Mouse (Mus musculus) midbrain, embryonic 15.5 days (tissue): ENCODE data around the gene Gsdma. TPM values are rescaled to one million over a fixed set of nuclear protein-coding genes. Genes with fewer than 3 reads are reported as not detected.

Experiments
- ATAC-seq: fragments of 200-750 bp; cut with Nextera tagmentation; replicated peaks from 2 replicates; pipeline ENCODE4 v1.8.0; 2017; ENCODE audit warnings: moderate TSS enrichment
- H3K27ac ChIP-seq: fragments of 300-500 bp; sonication (generic); 2 replicates; pipeline ENCODE4 v1.5.1; 2015; ENCODE audit warnings: mild to moderate bottlenecking, inconsistent platforms
- H3K27me3 ChIP-seq: fragments of 300-500 bp; sonication (generic); replicated peaks from 2 replicates; pipeline ENCODE4 v1.6.1; 2015; ENCODE audit warnings: inconsistent platforms
- H3K36me3 ChIP-seq: fragments of 300-500 bp; sonication (generic); replicated peaks from 2 replicates; pipeline ENCODE4 v1.6.1; 2015; ENCODE audit warnings: inconsistent platforms
- H3K4me1 ChIP-seq: fragments of 300-500 bp; sonication (generic); 2 replicates; pipeline ENCODE4 v1.6.1; 2015; ENCODE audit warnings: inconsistent platforms
- H3K4me2 ChIP-seq: fragments of 300-500 bp; sonication (generic); 2 replicates; pipeline ENCODE4 v1.6.1; 2015; ENCODE audit warnings: inconsistent platforms, mild to moderate bottlenecking, moderate library complexity
- H3K4me3 ChIP-seq: fragments of 300-500 bp; sonication (generic); 2 replicates; pipeline ENCODE4 v1.5.1; 2015; ENCODE audit warnings: mild to moderate bottlenecking, inconsistent platforms
- H3K9ac ChIP-seq: fragments of 300-500 bp; sonication (generic); 2 replicates; pipeline ENCODE4 v1.6.1; 2015; ENCODE audit warnings: mild to moderate bottlenecking, inconsistent platforms
- H3K9me3 ChIP-seq: fragments of 300-500 bp; sonication (generic); 2 replicates; pipeline ENCODE4 v1.6.1; 2016; ENCODE audit warnings: inconsistent platforms
- WGBS: fragments of 180-500 bp; shearing (Covaris S2); methylation state at CpG from one replicate; pipeline ENCODE4 v1.1.7; 2015; ENCODE audit warnings: mixed read lengths; 5-methylcytosine and 5-hydroxymethylcytosine counted together
- polyA plus RNA-seq: library from polyadenylated mRNA; unstranded; fragments of >200 nt; fragmentation: Nextera tagmentation; extraction: Ambion mirVana; gene quantifications from 2 replicates; pipeline ENCODE4 v1.2.1, GENCODE M21; 2015

The Gsdma gene
- polyA plus RNA-seq, 1 experiment from 2014 or later, result not detected

DNA sequence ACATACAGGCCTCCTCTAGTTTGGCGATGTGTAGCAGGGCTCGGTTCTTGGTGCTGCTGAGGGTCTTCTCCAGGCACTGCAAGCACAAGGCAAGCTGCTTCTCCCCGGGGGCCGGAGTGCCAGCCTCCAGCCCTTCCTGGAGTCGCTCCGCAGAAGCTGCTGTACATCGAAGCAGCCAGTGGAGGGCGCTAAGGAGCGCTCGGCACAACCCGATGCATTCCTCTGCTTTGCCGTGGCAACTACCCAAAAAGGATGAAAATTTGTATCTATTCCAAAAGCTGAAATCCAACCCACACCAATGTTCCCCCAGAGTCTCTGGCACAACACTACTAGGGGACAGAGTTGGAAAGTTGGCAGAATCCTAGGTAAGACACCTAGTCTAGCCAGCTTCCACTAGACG is 53.8 kb downstream of the Gsdma start:
- H3K27ac ChIP-seq, result no peak overlapping the region
- no peak for ATAC-seq
- peaks cover 28% of the 10 kb centered on the region; the same call in 1 of the 2 replicates for H3K36me3 ChIP-seq
- no peaks in the 10 kb centered on the region for H3K9me3 ChIP-seq
- H3K4me2 ChIP-seq, result no peak overlapping the region
- H3K4me1 ChIP-seq, result peaks cover 7% of the 10 kb centered on the region; the same call in 1 of the 2 replicates
- WGBS, result 22% methylated on average over 13 of the region's 13 CpGs
- no peak overlapping the region for H3K4me3 ChIP-seq
- H3K27me3 ChIP-seq, result no peaks in the 10 kb centered on the region
- no peak overlapping the region for H3K9ac ChIP-seq

GRCm38 (mm10) chr11:98720756-98721155 is 56.6 kb downstream of the Gsdma start:
- Histone ChIP-seq H3K4me1 (peaks cover 7% of the 10 kb centered on the region; the same call in 1 of the 2 replicates), H3K36me3 (peaks cover 13% of the 10 kb centered on the region; the same call in 1 of the 2 replicates), H3K4me3 (no peak overlapping the region), H3K27ac (no peak overlapping the region), H3K4me2 (no peak overlapping the region), H3K9me3 (no peaks in the 10 kb centered on the region), H3K27me3 (no peaks in the 10 kb centered on the region), H3K9ac (no peak overlapping the region)
- 73% methylated on average over 2 of the region's 2 CpGs for WGBS
- ATAC-seq, result no peak

DNA sequence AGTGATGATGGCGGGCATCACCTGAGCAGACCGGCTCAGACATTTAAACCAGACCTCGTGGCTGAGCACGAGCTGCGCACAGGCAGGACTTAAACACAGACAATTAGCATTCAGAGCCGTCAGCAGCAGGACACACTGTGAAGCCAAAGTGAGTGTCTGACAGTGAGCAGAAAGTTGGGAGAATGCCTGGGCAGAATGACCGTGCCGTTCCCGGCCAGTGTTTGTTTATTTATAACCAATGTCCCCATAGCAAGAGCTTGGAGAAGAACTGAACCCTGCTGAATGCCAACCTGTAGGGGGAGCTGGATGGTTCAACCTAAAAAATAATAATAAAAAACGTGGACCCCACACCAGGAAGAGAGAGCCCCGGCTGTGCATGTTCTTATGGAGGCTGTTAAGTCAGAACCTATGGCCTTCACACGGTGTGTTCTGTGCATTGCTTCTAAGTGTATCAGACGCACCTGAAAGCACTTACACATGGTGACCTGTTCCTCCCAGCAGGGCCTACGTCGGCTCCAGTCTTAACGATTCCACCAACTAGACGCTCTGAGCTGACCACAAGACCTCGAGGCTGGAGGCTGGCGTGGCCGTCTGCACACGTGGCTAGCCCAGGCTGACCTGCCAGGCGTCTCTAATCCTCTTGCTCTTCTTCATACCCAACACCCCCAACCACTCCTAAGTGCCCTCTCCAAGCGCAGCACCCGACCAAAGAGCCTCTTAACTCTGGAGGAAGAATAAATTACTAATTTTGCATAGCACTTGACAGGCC is 57.5 kb downstream of the Gsdma start:
- peaks cover 7% of the 10 kb centered on the region; the same call in 1 of the 2 replicates for H3K4me1 ChIP-seq
- no peaks in the 10 kb centered on the region for H3K9me3 ChIP-seq
- H3K4me3 ChIP-seq, result no peak overlapping the region
- 71% methylated on average over 24 of the region's 24 CpGs for WGBS
- no peaks in the 10 kb centered on the region for H3K27me3 ChIP-seq
- ATAC-seq, result no peak
- H3K9ac ChIP-seq, result no peak overlapping the region
- H3K4me2 ChIP-seq, result no peak overlapping the region
- no peak overlapping the region; the same call in 1 of the 2 replicates for H3K27ac ChIP-seq
- peaks cover 10% of the 10 kb centered on the region; the same call in 1 of the 2 replicates for H3K36me3 ChIP-seq

GRCm38 (mm10) chr11:98723098-98723497 is 58.9 kb downstream of the Gsdma start:
- no peak overlapping the region for H3K4me3 ChIP-seq
- WGBS, result 86% methylated on average over 7 of the region's 7 CpGs
- no peaks in the 10 kb centered on the region for H3K9me3 ChIP-seq
- H3K4me1 ChIP-seq, result peaks cover 7% of the 10 kb centered on the region
- H3K4me2 ChIP-seq, result no peak overlapping the region
- no peak for ATAC-seq
- H3K36me3 ChIP-seq, result peaks cover 4% of the 10 kb centered on the region; the same call in 1 of the 2 replicates
- no peaks in the 10 kb centered on the region for H3K27me3 ChIP-seq
- H3K9ac ChIP-seq, result no peak overlapping the region
- no peak overlapping the region for H3K27ac ChIP-seq

DNA sequence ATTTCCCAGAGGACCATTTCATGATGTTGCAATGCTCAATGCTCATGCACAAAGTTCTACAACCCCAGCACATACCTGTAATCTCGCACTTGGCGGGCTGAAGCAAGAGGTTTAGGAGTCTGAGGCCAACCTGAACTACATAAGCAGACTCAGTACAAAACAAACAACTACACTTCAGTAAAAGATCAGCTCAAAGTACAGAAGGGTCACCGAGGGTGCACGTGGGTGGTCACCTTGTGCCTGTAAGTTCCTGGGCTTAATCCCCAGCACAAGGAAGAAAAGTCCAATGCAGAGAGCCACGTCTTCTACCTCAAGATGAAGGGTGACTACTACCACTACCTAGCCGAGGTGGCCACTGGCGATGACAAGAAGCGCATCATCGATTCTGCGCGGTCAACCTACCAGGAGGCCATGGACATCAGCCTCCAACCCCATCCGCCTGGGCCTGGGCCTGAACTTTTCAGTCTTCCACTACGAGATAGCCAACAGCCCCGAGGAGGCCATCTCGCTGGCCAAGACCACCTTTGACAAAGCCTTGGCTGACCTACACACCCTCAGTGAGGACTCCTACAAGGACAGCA is 61.9 kb downstream of the Gsdma start:
- H3K4me3 ChIP-seq, result no peak overlapping the region
- no peak overlapping the region for H3K4me2 ChIP-seq
- H3K9me3 ChIP-seq, result no peaks in the 10 kb centered on the region
- H3K4me1 ChIP-seq, result peaks cover 16% of the 10 kb centered on the region
- no peak for ATAC-seq
- H3K27ac ChIP-seq, result no peak overlapping the region
- H3K27me3 ChIP-seq, result no peaks in the 10 kb centered on the region
- peaks cover 4% of the 10 kb centered on the region; the same call in 1 of the 2 replicates for H3K36me3 ChIP-seq
- H3K9ac ChIP-seq, result no peak overlapping the region
- WGBS, result 96% methylated on average over 15 of the region's 15 CpGs

Other genes with a start within 250 kb of the Gsdma start
- 233 and 238 TPM in 2 replicates for gene Mien1, start 225.4 kb upstream of the Gsdma start, polyA plus RNA-seq
- gene Grb7, start 218.0 kb upstream of the Gsdma start, polyA plus RNA-seq, result 0.80 and 1.1 TPM in 2 replicates
- gene Ikzf3, start 118.3 kb upstream of the Gsdma start, polyA plus RNA-seq, result 0.04 TPM in 1 of 2 replicates, not detected in the other
- 0.14 TPM in 1 of 2 replicates, not detected in the other for gene Zpbp2, start 113.3 kb upstream of the Gsdma start, polyA plus RNA-seq
- 120 TPM in 2 replicates for gene Ormdl3, start 77.0 kb upstream of the Gsdma start, polyA plus RNA-seq
- not detected in 2 replicates for gene Lrrc3c, start 66.1 kb upstream of the Gsdma start, polyA plus RNA-seq
- gene Gm12355, start 38.7 kb upstream of the Gsdma start, polyA plus RNA-seq, result 0.66 and 0.72 TPM in 2 replicates
- not detected in 2 replicates for gene Gsdma3, start 38.0 kb upstream of the Gsdma start, polyA plus RNA-seq
- gene Gsdma2, start 17.6 kb upstream of the Gsdma start, polyA plus RNA-seq, result not detected in 2 replicates
- gene Psmd3, start 18.2 kb downstream of the Gsdma start, polyA plus RNA-seq, result 198 TPM in 2 replicates
- not detected in 2 replicates for gene Csf3, start 36.9 kb downstream of the Gsdma start, polyA plus RNA-seq
- 82.9 and 84.8 TPM in 2 replicates for gene Med24, start 65.1 kb downstream of the Gsdma start, polyA plus RNA-seq
- 151 and 158 TPM in 2 replicates for gene Thra, start 76.3 kb downstream of the Gsdma start, polyA plus RNA-seq
- 3.4 and 3.9 TPM in 2 replicates for gene Nr1d1, start 111.0 kb downstream of the Gsdma start, polyA plus RNA-seq
- gene Msl1, start 131.2 kb downstream of the Gsdma start, polyA plus RNA-seq, result 33.2 and 33.6 TPM in 2 replicates
- gene Casc3, start 140.6 kb downstream of the Gsdma start, polyA plus RNA-seq, result 56.3 and 57.7 TPM in 2 replicates
- gene Rapgefl1, start 172.4 kb downstream of the Gsdma start, polyA plus RNA-seq, result 9.1 and 9.2 TPM in 2 replicates
- gene Wipf2, start 199.3 kb downstream of the Gsdma start, polyA plus RNA-seq, result 4.9 and 5.3 TPM in 2 replicates
- 3.9 and 4.2 TPM in 2 replicates for gene Cdc6, start 243.4 kb downstream of the Gsdma start, polyA plus RNA-seq